Mouse (Mus musculus) lung, postnatal 25 days (tissue): ENCODE measurements around the gene Anapc11.

Experiments
- DNase-seq: peaks from one replicate; pipeline ENCODE4 v3.0.0; 2022; ENCODE audit warnings: low spot score

The Anapc11 gene

GRCm38 (mm10) chr11:120627468-120628300, 29.5 kb downstream of the Anapc11 start:
- peak; percentile 48 for DNase-seq

- no peak for DNase-seq
Measured at GRCm38 (mm10) chr11:120628601-120629340, 30.6 kb downstream of the Anapc11 start.

- DNase-seq = peak; percentile 32
Measured at GRCm38 (mm10) chr11:120629341-120629730, 31.1 kb downstream of the Anapc11 start.

- peak; percentile 28 for DNase-seq
Measured at GRCm38 (mm10) chr11:120629911-120630310, 31.7 kb downstream of the Anapc11 start.

GRCm38 (mm10) chr11:120630401-120630871, 32.2 kb downstream of the Anapc11 start:
- peak; percentile 68 for DNase-seq

GRCm38 (mm10) chr11:120630881-120631725, 32.9 kb downstream of the Anapc11 start:
- no peak for DNase-seq

GRCm38 (mm10) chr11:120631726-120632448, 33.7 kb downstream of the Anapc11 start:
- no peak for DNase-seq

- peak; percentile 75 for DNase-seq
Measured at GRCm38 (mm10) chr11:120632559-120633519, 34.6 kb downstream of the Anapc11 start.

- peak; percentile 94 for DNase-seq
Measured at GRCm38 (mm10) chr11:120633520-120634343, 35.5 kb downstream of the Anapc11 start, which contains the start of gene Mafg. Gene Mafg, minus strand, starts transcription at chr11:120633600.

GRCm38 (mm10) chr11:120634810-120635209, 36.6 kb downstream of the Anapc11 start:
- no peak for DNase-seq

GRCm38 (mm10) chr11:120641255-120641654, 43.0 kb downstream of the Anapc11 start:
- DNase-seq = no peak

GRCm38 (mm10) chr11:120641869-120642268, 43.6 kb downstream of the Anapc11 start:
- DNase-seq = no peak

- no peak for DNase-seq
Measured at GRCm38 (mm10) chr11:120642939-120643600, 44.8 kb downstream of the Anapc11 start.

- peak; percentile 96 for DNase-seq
Measured at GRCm38 (mm10) chr11:120643601-120643987, 45.4 kb downstream of the Anapc11 start, which contains the start of gene Pycr1. Gene Pycr1, minus strand, starts transcription at chr11:120643769.

- no peak for DNase-seq
Measured at GRCm38 (mm10) chr11:120647047-120647830, 49.0 kb downstream of the Anapc11 start.

GRCm38 (mm10) chr11:120648001-120648476, 49.8 kb downstream of the Anapc11 start, which contains the start of gene Myadml2:
Gene Myadml2, minus strand, starts transcription at chr11:120648158.
- DNase-seq = no peak

- no peak for DNase-seq
Measured at GRCm38 (mm10) chr11:120651872-120652271, 53.7 kb downstream of the Anapc11 start.
